Mouse (Mus musculus): ENCODE data around the gene Zfp319.

- TF ChIP-seq CTCF (IDR thresholded peaks at IDR 0.05; ENCODE audit: low read depth) (no peak), EP300 (IDR thresholded peaks at IDR 0.05; ENCODE audit: low read depth) (no peak)
Observed at GRCm38 (mm10) chr8:95335706-95336105, 4.0 kb upstream of the Zfp319 start.

All from liver, embryonic 14.5 days (tissue).